Mouse (Mus musculus) spleen, adult 18-20 months (tissue): ENCODE data around the gene Smagp.
"Not testable (repeated sequence)": the region's sequence is repeated elsewhere in the genome, so short reads cannot be mapped to it uniquely, and the experiment has no call there.

Source experiments
- DNase-seq, 2 experiments: peaks; one replicate each; pipeline ENCODE4 v3.0.0; 2022; ENCODE audit warnings: mixed read lengths in 2 of 2

The Smagp gene

GRCm38 (mm10) chr15:100627287-100627686, 9.5 kb downstream of the Smagp start:
- no peak for DNase-seq

DNA sequence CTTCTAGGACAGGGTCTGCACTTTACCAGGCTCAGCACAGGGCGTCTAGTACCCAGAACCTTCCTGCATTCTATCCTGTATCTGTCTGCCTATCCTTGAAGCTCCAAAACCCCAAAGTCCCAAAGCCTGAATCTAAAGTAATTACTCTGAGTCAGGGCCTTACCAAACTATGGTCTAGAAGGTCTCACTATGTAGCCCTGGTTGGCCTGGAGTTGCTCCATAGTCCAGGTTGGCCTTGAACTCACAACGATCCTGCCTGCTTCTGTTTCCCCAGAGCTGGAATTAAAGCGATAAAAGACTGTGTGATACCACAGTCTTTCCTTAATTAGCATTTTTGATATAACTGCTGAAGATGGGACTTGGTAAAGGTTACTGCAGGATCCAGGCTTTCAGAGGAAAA, 12.3 kb downstream of the Smagp start:
- DNase-seq: no peak

DNA sequence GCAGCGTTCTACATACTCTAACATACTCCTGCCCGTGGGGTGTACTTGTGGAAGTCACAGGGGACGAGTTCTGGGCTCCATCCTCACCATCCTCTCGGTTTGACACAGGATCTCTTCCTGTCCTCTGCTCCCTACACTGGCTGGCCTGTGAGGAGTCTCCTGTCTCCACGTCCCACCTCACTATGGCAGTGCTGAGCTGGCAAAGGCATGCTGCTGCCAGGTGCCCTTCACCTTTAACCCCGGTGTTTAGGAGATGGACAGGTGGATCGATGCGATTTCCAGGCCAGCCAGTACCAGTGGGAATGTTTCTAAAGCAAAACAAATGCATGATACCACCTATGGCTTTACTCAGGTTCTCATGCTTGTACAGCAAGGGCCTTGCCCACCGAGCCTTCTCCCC, 13.0 kb downstream of the Smagp start:
- no peak for DNase-seq

- no peak for DNase-seq
Measured at GRCm38 (mm10) chr15:100622164-100622563, 14.6 kb downstream of the Smagp start.

DNA sequence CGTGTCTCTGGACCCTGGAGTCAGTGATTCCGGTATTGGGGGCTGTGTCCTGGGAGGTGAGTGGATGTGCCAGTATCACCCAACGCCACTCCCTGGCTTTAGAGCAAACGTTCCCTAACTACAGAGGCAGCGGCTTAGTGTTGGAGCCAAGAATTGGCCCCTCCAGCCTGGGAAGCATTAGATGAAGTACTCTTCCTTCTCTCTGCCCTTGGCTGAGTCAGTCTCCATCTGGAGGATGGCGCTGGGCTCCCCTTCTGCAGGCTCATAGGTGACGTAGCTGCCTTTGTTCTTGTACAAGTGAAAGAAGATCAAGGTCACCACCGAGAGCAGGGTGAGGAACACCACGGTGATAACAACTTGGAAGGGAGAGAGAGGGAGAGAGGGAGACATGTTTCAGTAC, 15.1 kb downstream of the Smagp start:
- DNase-seq: not testable (repeated sequence)

- no peak for DNase-seq
Measured at GRCm38 (mm10) chr15:100619200-100619599, 17.5 kb downstream of the Smagp start.

DNA sequence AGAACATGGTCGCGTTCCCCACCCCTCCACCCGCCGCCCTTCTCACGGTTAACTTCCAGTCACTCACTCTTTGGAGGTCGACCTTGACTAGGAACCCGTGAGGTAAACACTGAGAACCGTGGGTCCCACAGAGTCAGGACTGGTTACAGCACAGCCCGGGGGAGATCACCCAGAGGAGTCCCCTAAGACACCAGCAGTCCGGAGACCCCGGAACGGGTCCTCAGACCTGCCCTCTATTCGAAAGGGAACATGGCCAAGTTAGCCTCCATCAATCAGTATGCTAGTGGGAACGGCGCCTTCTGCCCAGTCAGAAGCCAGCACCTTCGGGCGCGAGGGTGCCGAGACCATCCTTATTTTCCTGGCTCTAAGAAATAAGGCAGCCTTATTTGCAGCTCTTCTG, 20.5 kb downstream of the Smagp start:
- DNase-seq: no peak

DNA sequence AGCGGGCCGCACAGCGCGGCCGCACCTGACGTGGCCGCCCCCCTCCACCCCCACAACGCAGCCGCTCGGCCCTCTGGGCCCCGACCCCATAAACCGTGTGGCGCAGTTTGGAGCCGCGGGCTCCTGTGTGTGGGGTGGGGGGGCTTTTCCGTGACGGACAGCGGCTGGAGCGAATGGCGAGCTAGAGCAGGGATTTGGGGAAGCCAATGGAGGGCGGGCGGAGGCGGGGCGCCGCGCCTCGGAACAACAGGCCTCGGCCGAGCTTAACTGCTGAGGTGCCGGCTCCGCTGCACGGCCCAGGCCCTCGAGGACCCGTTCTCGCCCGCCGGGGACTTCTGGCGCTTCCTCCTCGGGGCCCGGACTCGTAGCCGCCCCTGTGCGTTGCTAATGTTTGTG, 20.9 kb downstream of the Smagp start:
- peak; percentile 79 to 81 for DNase-seq

GRCm38 (mm10) chr15:100614996-100615824, 21.5 kb downstream of the Smagp start, which contains the start of gene Dazap2:
Gene Dazap2 (plus strand): TSS chr15:100615349.
- DNase-seq: peak; percentile 99

DNA sequence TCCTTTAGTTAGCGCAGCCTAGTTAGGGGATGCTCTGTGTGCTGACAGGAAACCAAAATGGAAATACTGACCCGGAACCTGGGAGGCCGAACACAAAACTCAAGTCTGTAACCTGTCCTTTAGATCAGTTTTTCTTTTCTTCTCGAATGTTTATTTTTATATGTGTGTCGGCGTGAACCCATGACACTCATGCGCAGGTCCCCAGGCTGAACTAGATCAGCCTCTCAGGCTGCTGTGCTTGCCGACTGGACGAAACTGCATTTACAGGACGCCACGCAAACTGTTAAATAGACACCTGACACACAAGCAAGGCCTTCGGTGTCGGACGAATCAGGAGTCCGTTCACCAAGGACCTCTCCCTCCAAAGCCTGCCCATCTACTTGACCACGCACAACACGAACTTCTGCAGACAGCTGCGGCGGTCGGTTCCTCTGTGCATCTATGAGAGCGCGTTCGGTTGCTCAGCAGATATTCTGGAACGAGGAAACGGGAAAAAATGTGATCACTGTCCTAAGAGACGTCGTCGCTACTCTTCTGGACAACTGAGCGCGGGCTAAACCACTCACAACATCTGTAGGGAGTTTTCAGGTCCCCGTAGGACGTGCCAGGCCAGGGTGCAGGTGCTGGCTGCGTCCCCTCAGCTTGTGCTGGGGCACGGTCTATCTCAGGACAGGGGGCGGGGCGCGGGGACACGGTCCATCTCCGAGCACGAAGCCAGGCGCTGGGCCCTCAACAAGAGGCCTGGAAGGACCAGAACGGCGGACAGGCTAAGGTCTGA, 22.3 kb downstream of the Smagp start:
- DNase-seq: no peak

DNA sequence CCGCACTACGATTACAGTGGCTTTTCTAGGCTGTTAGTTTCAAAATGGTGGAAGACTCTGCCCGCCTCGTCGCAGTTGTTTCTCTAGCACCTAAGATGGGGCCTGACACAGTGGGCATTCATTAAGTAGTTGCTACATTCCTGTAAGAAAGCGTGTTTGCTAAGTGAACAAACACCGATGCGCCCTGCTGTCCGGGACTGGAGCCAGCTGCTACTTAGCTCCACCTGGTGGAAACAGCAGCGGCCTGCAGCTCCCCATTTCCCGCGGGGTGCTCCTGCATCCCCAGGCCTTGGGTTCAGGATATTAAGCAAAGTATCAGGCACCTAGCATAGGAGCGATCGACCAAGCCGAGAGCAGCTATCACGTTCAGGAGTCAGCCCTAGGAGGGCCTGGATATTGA, 23.2 kb downstream of the Smagp start:
- DNase-seq: peak; percentile 46 to 65

GRCm38 (mm10) chr15:100612432-100612831, 24.3 kb downstream of the Smagp start:
- peak in 1 of 2 experiments; percentile 60 for DNase-seq

DNA sequence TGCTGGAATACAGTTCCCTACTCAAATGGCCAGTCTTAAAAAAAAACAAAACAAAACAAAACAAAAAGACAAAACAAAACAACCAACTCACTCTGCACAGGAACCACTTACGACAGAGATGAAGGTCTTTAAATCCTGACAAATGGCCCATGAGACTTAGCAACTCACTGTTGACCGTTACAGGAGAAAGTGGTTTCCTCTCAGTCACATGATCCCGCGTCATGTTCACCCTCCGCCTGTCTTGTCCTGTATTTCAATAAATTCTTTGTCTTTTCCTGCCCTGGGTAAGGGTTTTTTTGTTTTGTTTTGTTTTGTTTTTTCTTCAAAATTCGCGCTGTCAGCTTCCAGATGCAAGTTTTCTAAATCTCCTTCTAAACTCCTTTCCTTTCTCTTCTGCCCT, 24.8 kb downstream of the Smagp start:
- no peak for DNase-seq

DNA sequence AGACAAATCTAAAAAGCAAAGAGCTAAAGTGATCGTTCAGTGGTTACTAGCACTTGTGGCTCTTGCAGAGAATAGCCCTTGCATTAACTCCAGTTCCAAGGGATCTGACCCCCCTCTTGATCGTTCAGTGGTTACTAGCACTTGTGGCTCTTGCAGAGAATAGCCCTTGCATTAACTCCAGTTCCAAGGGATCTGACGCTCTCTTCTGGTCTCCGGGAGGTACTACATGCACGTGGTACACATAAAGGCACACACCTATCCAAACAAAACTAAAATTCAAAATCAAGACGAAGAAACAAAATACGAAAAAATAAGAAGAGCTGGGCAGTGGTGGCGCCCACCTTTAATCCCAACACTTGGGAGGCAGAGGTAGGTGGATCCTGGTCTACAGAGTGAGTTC, 30.1 kb downstream of the Smagp start:
- not testable (repeated sequence) for DNase-seq

GRCm38 (mm10) chr15:100601669-100602068, 35.1 kb downstream of the Smagp start:
- no peak for DNase-seq

- no peak for DNase-seq
Measured at GRCm38 (mm10) chr15:100600696-100601272, 36.0 kb downstream of the Smagp start.

GRCm38 (mm10) chr15:100600047-100600695, 36.6 kb downstream of the Smagp start:
- DNase-seq: peak; percentile 70 to 73

GRCm38 (mm10) chr15:100599276-100600046, 37.3 kb downstream of the Smagp start, which contains the start of gene Pou6f1:
Gene Pou6f1 (minus strand): TSS chr15:100599984.
- peak; percentile 33 to 57 for DNase-seq

- DNase-seq: peak in 1 of 2 experiments; percentile 42
Measured at GRCm38 (mm10) chr15:100598883-100599275, 37.9 kb downstream of the Smagp start.

DNA sequence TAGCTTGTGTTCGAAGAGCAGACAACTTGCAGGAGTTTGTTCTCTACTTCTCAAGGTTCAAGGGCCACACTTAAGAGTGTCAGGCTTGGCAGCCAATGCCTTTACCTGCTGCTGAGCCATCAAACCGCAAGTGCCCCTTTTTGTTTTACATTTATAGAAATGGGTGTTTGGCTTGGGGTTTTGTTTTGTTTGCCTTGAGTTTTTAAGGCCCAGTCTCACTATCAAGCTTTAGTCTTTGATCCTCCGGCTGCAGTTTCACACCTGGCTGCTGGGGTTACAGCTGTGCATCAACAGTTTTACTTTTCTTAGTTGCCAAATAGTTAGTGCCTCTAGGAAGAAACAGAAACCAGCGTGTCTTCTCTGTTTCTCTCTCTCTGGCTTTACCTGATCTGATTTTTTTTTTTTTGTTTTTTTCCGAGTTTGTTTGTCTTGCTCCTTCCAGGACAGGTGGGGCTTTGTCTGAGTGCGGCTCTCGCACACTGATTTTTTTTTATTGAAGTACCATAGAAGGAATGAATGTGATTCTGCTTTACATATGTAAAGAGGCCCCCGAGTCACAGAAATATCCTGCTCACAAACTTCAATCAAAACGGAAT, 38.4 kb downstream of the Smagp start:
- no peak for DNase-seq

GRCm38 (mm10) chr15:100592817-100593216, 43.9 kb downstream of the Smagp start:
- DNase-seq: no peak

- no peak for DNase-seq
Measured at GRCm38 (mm10) chr15:100590436-100590835, 46.3 kb downstream of the Smagp start.
